Mouse (Mus musculus) spleen, postnatal 36 days (tissue): Measurements from ENCODE around the gene Olfr1037.
"Not testable (repeated sequence)": the region's sequence is repeated elsewhere in the genome, so short reads cannot be mapped to it uniquely, and the experiment has no call there.

ENCODE experiments used
- DNase-seq, 2 experiments: peaks; one replicate each; pipeline ENCODE4 v3.0.0; 2022; ENCODE audit warnings: low spot score in 2 of 2, mixed read lengths in 1 of 2

Gene Olfr1037

GRCm38 (mm10) chr2:86087285-86087684 is at the start of gene Olfr1037:
Gene Olfr1037, minus strand, starts transcription at chr2:86087385.
- DNase-seq = no peak

DNA sequence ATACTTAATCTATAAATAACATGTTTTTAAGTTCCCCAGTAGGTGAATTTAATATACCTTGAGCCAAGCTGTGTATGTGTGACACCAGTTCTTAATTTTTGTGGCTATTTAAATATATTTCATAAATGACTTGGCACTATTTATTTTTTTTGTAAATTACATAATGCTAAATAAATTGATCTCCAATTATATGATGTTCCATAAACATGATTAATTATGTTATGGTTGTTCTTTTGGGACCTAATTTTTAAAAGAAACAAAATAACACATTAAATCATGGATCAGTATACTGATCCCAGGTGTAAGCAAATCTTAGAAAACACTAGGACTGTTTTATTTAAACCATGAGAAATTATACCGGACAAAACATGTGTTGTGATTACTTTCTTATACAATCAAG is 48.6 kb upstream of the Olfr1037 start, which contains the start of gene Olfr1039:
TSS of gene Olfr1039 (minus strand) at position 101 of the 400 bp plus-strand sequence.
- DNase-seq = no peak

GRCm38 (mm10) chr2:86080478-86080877 is 6.7 kb downstream of the Olfr1037 start:
- not testable (repeated sequence) for DNase-seq

- not testable (repeated sequence) for DNase-seq
Measured at GRCm38 (mm10) chr2:86073692-86074091, 13.5 kb downstream of the Olfr1037 start, which contains the start of gene Olfr1036. Gene Olfr1036, plus strand, starts transcription at chr2:86073992.

DNA sequence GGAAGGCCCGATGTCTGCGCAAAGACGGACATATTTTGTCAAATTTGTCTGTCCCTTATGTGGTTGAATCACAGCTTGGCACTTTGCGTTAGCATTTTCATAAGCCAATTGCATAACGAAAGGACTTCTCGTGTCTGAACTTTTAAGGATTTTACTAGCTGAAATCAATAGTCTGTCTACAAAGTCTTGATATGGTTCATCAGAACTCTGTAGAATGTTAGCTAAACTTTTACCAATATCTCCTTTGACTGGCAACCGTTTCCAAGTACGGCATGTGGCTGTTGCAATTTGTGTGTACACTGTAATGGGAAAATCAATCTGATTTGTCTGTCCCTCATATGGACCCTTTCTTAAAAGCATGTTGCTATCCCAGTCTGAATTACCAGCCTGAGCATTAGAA is 17.0 kb downstream of the Olfr1037 start:
- DNase-seq = no peak

- not testable (repeated sequence) for DNase-seq
Measured at GRCm38 (mm10) chr2:86063766-86064165, 23.4 kb downstream of the Olfr1037 start.

- not testable (repeated sequence) for DNase-seq
Measured at GRCm38 (mm10) chr2:86050777-86051176, 36.4 kb downstream of the Olfr1037 start.

GRCm38 (mm10) chr2:86045561-86045960 is 41.6 kb downstream of the Olfr1037 start, which contains the start of gene Olfr1034:
Gene Olfr1034, plus strand, starts transcription at chr2:86045861.
- no peak for DNase-seq
